Comparison of ENCODE assay signal across 7 mouse cellular contexts in genomic region chr7:144284241-144285065, GRCm38 (mm10).
DNase-seq lines count a peak whose midpoint lies in the region; ATAC-seq and TF ChIP-seq lines count a peak whose summit lies in the region.

No protein-coding gene starts in this region.

- no peak for TF ChIP-seq EP300 in ES-Bruce4 (IDR thresholded peaks at IDR 0.05; ENCODE audit: insufficient read depth, low read depth, low read length)

- peak overlapping the region; percentile 91 for H3K4me2 ChIP-seq in forebrain, embryonic 13.5 days
- peak overlapping the region; percentile 83 for H3K4me2 ChIP-seq in intestine, embryonic 15.5 days (replicated peaks)
- peak overlapping the region; percentile 59 for H3K4me2 ChIP-seq in liver, embryonic 11.5 days

- H3K27me3 ChIP-seq in E14TG2a.4 (ENCODE audit: insufficient read depth, low read length) = peaks cover 47% of the 10 kb centered on the region
- no peaks in the 10 kb centered on the region for H3K27me3 ChIP-seq in ES-Bruce4 (ENCODE audit: control insufficient read depth, insufficient read depth, low read length, poor library complexity, severe bottlenecking)
- no peaks in the 10 kb centered on the region; the same call in 1 of the 2 replicates for H3K27me3 ChIP-seq in forebrain, embryonic 13.5 days
- peaks cover 14% of the 10 kb centered on the region for H3K27me3 ChIP-seq in intestine, embryonic 15.5 days (replicated peaks)
- peaks cover 36% of the 10 kb centered on the region for H3K27me3 ChIP-seq in liver, embryonic 11.5 days (replicated peaks; ENCODE audit: control insufficient read depth, insufficient read depth, low read length)

- H3K9me3 ChIP-seq in E14TG2a.4 (ENCODE audit: low read length) (no peaks in the 10 kb centered on the region), ES-Bruce4 (replicated peaks; ENCODE audit: control insufficient read depth, insufficient read depth, low read length, poor library complexity, severe bottlenecking) (no peaks in the 10 kb centered on the region)
- H3K9me3 ChIP-seq in forebrain, embryonic 13.5 days (replicated peaks) = no peaks in the 10 kb centered on the region
- no peaks in the 10 kb centered on the region for H3K9me3 ChIP-seq in intestine, embryonic 15.5 days
- H3K9me3 ChIP-seq in liver, embryonic 11.5 days (ENCODE audit: control insufficient read depth, low read length) = no peaks in the 10 kb centered on the region

- TF ChIP-seq POLR2A in ES-Bruce4 (IDR thresholded peaks at IDR 0.05; ENCODE audit: insufficient read depth, low read length) = no peak

- peak overlapping the region; percentile 32; the same call in 1 of the 2 replicates for H3K9ac ChIP-seq in ES-Bruce4 (ENCODE audit: low read depth, poor library complexity, severe bottlenecking)
- H3K9ac ChIP-seq in forebrain, embryonic 13.5 days = peak overlapping the region; percentile 83
- peak overlapping the region; percentile 34 for H3K9ac ChIP-seq in intestine, embryonic 15.5 days
- peak overlapping the region; percentile 50 for H3K9ac ChIP-seq in liver, embryonic 11.5 days (ENCODE audit: low read depth, low read length)

- peak; percentile 92 for ATAC-seq in forebrain, embryonic 13.5 days
- peak; percentile 71 for ATAC-seq in intestine, embryonic 15.5 days
- ATAC-seq in liver, embryonic 11.5 days (replicated peaks; ENCODE audit: low FRiP score) = no peak

- no peaks in the 10 kb centered on the region for H3K36me3 ChIP-seq in E14TG2a.4 (ENCODE audit: insufficient read depth, low read length)
- H3K36me3 ChIP-seq in ES-Bruce4 (ENCODE audit: control insufficient read depth, insufficient read depth, low read length, poor library complexity, severe bottlenecking) = no peaks in the 10 kb centered on the region
- no peaks in the 10 kb centered on the region for H3K36me3 ChIP-seq in forebrain, embryonic 13.5 days (ENCODE audit: poor library complexity, severe bottlenecking)
- no peaks in the 10 kb centered on the region for H3K36me3 ChIP-seq in intestine, embryonic 15.5 days
- no peaks in the 10 kb centered on the region for H3K36me3 ChIP-seq in liver, embryonic 11.5 days (ENCODE audit: control insufficient read depth, insufficient read depth, low read length)

- TF ChIP-seq CTCF in E14TG2a.4 (conservative IDR thresholded peaks at IDR 0.05; ENCODE audit: low read length) = no peak
- TF ChIP-seq CTCF in ES-Bruce4 (IDR thresholded peaks at IDR 0.05; ENCODE audit: low read depth, low read length) = no peak

- no peak overlapping the region for H3K27ac ChIP-seq in ES-Bruce4 (ENCODE audit: insufficient read depth, low read length)
- peak overlapping the region; percentile 95 for H3K27ac ChIP-seq in forebrain, embryonic 13.5 days
- no peak overlapping the region; the same call in 1 of the 2 replicates for H3K27ac ChIP-seq in intestine, embryonic 15.5 days
- no peak overlapping the region for H3K27ac ChIP-seq in liver, embryonic 11.5 days (ENCODE audit: low read depth, low read length)

- peak overlapping the region; percentile 73 for H3K4me3 ChIP-seq in E14TG2a.4 (replicated peaks; ENCODE audit: low read length)
- peak overlapping the region; percentile 64 for H3K4me3 ChIP-seq in ES-Bruce4 (ENCODE audit: low read depth, low read length)
- H3K4me3 ChIP-seq in forebrain, embryonic 13.5 days = peak overlapping the region; percentile 61
- H3K4me3 ChIP-seq in intestine, embryonic 15.5 days (replicated peaks) = peak overlapping the region; percentile 36
- peak overlapping the region; percentile 39 for H3K4me3 ChIP-seq in liver, embryonic 11.5 days (ENCODE audit: low read depth, low read length)

- DNase-seq in liver, embryonic 11.5 days (ENCODE audit: low spot score) = peak; percentile 32
- DNase-seq in right cerebral cortex, postnatal 14 days = peak; percentile 69
- no peak for DNase-seq in urinary bladder, postnatal 10 days (ENCODE audit: low spot score)

- under 1% methylated on average over 45 of the region's 45 CpGs for WGBS in forebrain, embryonic 13.5 days
- 3% methylated on average over 45 of the region's 45 CpGs for WGBS in intestine, embryonic 15.5 days
- 5% methylated on average over 44 of the region's 45 CpGs for WGBS in liver, embryonic 11.5 days

- peaks cover 11% of the 10 kb centered on the region for H3K4me1 ChIP-seq in E14TG2a.4 (replicated peaks; ENCODE audit: low read depth, low read length)
- no peaks in the 10 kb centered on the region for H3K4me1 ChIP-seq in ES-Bruce4 (ENCODE audit: control insufficient read depth, insufficient read depth, low read length)
- H3K4me1 ChIP-seq in forebrain, embryonic 13.5 days = peaks cover 50% of the 10 kb centered on the region
- H3K4me1 ChIP-seq in intestine, embryonic 15.5 days (replicated peaks) = peaks cover 9% of the 10 kb centered on the region; the same call in 1 of the 2 replicates
- no peaks in the 10 kb centered on the region for H3K4me1 ChIP-seq in liver, embryonic 11.5 days (replicated peaks; ENCODE audit: control insufficient read depth, insufficient read depth, low read length)

Comparison
In these comparisons a context has a peak if more than half of its experiments do, and no peak if none do; other contexts are left out.
1. H3K9ac ChIP-seq: peak in every context shown above with its lines; median percentile 83 in forebrain, embryonic 13.5 days; 50 in liver, embryonic 11.5 days; 34 in intestine, embryonic 15.5 days; 32 in ES-Bruce4.